Mouse (Mus musculus) cerebellum, adult 9-11 months (tissue): Measurements from ENCODE around the gene Arpc1a.
A peak's percentile ranks its signal among the peaks of the same experiment; 100 is the strongest.
"Not testable (repeated sequence)": the region's sequence is repeated elsewhere in the genome, so short reads cannot be mapped to it uniquely, and the experiment has no call there.

Experiments
- DNase-seq: peaks from one replicate; pipeline ENCODE4 v3.0.0; 2022

Gene Arpc1a

DNA sequence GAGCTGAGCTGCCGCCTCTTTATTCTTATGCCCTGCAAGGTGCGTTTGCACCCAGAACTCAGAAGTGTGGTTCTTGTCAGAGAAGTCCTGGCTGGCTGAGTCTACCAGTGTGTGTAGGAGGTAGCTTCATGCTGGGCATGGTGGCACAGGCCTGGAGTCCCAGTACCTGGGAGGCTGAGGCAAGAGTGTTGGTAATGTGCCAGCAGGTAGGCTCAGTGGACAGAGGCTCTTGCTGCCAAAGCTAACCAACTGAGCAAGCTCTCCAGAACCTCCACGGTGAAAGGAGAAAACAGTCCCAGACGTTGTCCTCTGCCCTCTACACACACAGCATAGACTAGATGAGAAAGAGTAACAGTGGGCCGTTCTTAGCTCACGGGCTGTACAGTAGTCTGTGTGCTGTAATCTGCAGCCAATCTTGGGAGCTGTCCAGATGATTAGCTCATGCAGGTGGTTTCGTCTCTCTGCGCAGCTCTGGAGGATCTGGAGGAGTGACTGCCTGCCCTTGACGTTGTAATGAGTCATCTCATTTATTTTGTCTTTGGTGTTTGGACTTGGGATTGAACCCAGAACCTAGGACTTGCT, 22.2 kb downstream of the Arpc1a start:
- no peak for DNase-seq

DNA sequence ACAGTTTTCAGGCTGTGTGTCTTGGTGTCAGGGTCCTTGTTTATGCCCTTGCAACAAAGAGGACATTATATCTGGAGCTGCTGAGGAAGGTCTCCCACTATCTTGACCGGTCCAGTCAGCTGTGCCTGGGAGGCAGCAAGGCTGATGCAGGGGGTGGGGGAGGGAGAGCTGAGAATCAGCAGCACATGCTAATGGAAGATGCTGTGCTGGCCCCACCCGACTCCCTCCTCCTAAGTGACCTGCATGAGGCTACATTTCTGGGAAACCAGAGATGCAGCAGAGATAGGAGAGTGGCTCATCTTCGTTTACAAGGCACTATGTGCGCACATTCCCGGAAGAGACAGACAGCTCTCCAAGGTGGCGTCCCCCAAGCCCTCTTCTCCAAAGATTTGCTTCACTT, 26.8 kb downstream of the Arpc1a start:
- DNase-seq = no peak

DNA sequence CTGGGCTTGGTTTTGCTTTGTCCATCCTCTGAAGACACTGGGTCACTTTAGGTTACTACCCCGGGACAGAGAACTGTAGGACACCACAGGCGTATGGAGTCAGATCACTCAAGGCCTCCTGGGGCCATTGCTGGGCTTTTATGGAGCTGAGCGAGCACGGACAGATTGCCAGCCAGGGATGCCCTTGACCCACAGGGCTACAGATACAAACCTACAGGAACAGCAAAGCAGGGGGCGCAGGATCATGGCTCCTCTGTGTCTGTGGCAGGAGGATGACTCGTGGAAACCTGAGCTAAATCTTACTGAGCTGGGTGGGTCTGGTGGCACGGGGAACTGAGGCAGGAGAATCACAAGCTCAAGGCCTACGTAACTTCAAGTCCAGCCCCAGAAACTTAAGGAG, 28.9 kb downstream of the Arpc1a start:
- DNase-seq = no peak

DNA sequence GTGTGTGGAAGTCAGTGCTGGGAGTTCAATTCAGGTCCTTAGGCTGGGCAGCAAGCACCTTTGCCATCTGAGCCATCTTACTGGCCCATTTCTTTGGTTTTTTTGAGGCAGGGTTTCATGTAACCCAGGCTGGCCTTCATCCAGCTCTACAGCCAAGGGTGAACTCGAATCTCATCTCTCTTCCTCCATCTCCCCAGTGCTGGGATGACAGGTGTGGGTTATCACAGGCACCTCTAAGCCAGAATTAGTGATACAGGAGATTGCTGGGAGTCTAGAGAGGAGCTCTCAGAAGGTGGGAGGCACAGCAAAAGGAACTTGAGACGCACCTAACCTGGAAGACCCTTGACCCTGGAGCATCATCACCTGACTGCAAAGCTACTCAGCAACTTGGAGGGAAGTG, 29.8 kb downstream of the Arpc1a start:
- DNase-seq = no peak

DNA sequence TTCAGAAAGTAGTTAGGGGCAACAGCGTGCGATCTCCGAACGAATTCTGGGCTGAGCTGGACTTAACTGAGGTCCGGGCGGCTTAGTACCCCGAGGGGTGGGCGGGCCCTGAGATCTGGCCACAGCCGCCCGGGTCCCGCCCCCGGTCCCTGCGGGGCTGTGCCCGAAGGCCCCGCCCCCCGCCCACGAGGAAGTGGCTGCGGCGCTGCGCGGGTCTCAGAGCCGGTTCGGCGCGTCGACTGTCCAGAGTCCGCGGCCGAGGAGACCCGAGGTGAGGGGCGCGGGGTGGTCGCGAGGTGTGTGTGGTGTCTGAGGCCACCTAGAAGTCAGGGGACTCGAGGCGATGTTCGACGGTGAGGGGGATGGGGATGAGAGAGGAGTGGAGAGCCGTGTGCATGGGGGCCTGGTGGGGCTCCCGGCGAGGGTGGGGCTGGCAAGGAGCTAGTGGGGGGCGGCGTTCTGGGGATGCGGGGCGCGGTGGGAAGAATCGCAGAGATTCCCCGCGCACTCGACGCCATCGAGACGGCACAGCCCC, 30.5 kb downstream of the Arpc1a start, which contains the start of gene Arpc1b:
Gene Arpc1b, plus strand, starts transcription at position 145 of the 535 bp plus-strand sequence.
- DNase-seq = no peak

DNA sequence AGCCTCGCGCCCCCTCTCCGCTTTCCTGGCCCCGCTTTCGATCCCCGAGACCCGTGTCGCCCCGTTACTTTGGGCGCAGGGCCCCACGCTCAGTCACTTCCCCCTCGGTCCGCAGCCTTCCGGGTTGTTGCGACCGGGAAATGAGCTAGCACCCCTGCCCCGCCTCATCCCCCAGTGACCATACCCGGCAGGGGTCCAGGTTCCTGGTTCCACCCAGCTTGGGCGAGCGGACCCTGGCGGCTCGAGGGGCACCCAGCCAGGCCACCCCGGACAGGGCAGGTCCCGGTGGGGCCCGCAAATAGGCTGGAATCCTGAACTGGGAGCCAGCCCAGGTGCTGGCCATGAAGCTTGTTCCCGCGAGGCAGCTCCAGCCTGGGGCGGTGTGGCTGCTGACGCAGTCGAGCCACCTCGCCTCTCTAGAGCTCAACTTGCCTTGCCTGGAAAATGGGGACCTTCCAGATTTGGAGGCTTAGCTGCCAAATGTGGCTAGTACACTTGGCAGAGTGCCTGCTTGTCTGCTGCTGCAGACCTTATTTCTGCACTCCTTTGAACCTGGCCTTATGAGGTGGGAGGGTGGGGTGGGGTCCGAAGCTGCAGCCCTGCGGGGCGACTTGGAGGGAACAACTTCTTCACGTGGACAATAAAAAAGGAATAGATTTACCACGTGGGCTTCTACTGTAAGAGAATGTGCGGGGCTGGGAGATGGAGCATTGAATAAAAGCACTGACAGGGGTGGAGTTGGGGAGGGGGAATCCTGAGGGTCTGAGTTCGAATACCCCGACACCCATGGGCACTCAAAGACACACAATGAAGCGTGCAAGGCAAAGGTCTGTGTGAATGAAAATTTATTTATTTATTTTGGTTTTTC, 31.2 kb downstream of the Arpc1a start:
- no peak for DNase-seq

DNA sequence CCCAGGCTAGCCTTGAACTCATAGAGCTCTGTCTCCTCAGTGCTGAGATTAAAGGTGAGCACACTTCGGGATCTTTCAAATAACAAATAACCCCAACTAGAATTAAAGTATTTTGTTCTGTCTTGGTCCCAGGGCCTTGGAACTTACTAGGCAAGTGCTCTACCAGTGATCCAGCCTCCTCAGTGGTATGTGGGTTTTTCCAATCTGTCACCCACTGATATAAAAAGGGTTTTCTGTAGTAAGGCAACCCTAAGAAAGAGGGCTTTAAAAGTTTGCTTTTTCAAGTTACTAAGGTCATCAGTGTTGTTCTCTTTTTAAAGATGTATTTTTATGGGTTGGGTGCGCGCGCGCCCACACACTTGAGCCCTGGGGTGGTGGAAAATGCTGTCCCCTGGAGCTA, 32.1 kb downstream of the Arpc1a start:
- DNase-seq = no peak

DNA sequence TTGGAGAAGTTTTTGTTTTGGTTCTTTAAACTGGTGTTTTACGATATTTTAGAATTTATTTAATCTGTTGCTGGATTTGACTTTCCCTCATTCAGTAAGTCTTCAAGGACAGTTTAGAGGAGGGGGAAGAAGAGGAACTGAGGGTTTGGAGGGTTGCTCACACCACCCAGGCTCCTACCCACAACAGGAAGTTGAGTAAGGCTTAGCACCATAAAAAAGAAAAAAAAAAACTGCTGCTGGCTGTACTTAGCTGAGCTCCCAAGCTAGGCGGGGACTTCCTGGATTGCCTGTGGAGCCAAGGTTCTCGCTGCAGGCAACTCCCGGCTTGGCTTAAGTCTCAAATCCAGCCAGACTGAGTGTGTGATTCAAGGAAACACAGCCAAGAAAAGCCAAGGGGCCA, 32.7 kb downstream of the Arpc1a start:
- no peak for DNase-seq

DNA sequence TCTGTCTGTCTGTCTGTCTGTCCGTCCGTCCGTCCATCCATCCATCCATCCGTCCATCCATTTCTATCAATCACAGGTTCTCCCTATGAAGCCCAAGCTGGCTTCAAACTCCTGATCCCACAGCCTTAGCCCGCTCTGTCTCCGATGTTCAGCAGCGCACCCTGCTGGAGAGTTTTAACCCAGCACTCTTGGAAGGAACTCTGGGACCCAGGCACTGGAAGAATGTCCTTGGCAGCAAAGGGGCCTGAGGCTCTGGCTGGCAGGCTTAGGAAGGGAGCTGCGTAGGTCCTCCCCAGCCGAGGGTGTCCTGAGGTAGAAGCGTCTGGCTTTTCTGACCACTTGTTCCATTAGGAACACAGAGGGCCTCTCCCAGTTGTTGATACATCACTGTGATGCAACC, 33.3 kb downstream of the Arpc1a start:
- DNase-seq = no peak

DNA sequence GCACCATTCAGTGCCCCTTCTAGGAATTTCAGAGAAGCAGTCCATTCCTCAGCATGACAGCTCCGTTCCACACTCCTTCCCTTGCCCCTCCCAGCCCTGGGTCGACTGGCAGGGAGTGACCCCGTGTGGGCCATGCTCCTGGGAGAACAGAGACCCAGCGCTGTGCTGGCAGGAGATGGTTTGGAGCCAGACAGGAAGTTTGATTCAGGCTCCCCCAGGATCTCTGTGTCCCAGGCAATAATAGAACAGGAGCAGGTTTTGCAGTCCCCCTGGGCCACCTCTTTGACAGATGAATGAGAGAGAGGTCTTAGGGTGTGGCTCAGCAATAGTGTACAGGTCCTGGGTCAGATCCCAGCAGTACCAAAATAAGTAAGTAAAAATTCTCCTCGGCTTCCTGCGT, 34.4 kb downstream of the Arpc1a start:
- DNase-seq = no peak

DNA sequence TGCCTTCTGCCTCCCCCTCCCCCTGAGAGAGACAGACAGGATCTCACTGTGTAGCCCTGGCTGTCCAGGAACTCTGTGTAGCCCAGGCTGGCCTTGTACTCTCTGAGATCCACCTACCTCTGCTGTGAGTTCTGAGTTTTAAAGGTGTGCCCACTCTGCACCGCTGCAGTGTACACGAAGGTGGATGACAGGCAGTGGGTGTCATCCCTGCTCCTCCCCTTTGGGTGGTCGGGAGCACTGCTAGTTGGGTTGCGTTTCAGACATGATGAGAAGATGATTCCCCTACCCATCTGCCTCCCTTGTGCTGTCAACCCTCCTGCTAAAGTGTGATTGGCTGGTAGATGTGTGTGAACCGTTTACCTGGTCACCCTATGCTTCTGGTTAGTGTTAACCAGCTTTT, 34.8 kb downstream of the Arpc1a start:
- no peak for DNase-seq

DNA sequence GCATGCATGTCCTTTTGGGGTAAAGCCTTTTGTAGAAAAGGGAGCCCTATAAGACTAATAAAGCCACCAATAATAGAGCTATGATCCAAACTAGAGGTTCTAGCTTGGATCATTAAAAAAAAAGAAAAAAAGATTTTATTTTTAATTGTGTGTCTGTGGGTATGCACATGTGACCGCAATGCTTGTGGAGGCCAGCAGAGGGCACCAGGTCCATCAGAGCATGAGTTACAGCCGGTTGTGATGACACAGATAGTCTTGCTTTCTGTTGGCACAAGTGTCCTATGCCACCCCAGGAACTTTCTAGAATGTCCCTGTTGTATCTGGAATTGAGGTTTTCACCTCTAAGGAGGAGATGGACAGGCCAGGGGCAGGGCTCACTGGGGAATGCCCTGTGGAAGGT, 35.8 kb downstream of the Arpc1a start:
- DNase-seq = no peak

DNA sequence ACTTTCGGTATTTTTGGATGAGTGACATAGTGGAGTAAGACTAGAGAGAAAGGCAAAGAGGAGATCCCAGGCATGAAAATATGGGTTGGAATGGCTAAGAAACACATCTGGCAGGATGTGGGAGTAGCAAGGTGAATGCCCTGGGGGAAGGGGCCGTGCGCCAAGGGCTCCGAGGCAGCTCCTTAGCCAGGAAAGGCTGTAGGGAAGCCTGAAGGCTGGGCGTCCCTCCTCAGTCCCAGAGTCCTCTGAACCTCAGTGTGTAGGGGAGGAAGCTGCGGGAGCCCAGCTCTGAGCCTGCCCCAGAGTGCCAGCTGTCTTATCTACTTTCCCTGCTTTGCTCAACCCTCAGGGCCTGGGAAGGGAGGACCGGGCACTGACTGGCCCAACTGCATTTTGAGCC, 37.3 kb downstream of the Arpc1a start:
- no peak for DNase-seq

DNA sequence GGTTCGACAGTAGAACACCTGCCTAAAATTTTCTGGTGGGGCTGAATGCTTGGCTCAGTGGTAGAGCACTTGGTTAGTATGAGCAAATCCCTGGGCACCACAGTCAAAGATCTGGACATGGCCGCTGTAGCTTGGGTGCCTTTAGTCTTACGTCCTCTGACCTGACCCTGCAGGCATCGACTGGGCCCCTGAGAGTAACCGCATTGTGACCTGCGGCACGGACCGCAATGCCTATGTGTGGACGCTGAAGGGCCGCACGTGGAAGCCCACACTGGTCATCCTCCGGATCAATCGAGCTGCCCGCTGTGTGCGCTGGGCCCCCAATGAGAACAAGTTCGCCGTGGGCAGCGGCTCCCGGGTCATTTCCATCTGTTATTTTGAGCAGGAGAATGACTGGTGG, 39.8 kb downstream of the Arpc1a start:
- DNase-seq = no peak

DNA sequence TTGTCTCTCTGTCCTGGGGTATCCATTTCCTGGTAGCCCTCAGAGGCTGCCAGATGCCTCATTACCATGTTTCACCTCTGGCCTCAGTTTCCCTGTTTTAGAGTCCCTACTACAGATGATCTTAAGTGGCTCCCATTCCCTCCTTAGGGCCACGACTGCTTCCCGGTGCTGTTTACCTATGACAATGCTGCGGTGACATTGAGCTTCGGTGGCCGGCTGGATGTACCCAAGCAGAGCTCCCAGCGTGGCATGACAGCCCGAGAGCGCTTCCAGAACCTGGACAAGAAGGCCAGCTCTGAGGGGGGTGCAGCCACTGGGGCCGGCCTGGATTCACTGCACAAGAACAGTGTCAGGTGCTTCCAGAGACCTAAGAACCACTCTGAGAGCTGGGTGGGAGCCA, 43.0 kb downstream of the Arpc1a start:
- no peak for DNase-seq

DNA sequence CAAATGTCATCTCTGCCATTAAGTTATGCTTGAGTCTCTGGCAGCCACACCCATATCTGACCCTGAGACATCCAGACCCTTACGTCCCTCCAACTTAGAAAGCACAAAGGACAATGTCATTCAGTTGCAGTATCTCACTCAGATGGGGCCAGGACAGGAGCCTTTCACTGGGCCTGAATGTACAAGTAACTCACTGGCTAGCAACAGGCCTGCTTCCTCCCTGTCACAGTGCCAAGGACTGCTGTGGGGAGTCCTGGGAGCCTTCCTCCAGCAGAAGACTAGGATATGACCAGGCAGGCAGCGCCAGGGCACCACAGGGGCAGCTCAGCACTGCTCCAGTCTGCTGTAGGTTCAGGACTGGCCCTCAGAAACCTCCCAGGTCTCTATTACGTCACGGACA, 45.5 kb downstream of the Arpc1a start:
- no peak for DNase-seq

DNA sequence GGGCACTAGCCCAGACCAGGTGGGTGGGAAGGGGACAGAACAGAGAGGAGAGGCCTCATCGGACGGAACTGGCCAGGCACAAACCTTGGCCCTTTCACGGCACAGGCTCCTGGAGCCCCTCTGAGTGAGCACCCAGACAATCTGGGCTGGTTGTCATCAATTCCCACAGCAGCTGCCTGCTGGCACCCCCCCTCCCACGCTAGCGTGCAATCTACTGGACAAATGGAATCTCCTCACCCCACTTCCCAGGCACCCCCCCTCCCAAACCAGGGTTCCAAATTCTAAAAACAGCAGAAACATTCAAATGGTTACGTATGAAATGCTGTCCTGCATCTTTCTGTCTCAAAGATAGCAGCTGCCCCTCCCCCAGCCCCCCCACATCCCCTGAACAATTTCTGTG, 46.1 kb downstream of the Arpc1a start:
- DNase-seq = not testable (repeated sequence)

DNA sequence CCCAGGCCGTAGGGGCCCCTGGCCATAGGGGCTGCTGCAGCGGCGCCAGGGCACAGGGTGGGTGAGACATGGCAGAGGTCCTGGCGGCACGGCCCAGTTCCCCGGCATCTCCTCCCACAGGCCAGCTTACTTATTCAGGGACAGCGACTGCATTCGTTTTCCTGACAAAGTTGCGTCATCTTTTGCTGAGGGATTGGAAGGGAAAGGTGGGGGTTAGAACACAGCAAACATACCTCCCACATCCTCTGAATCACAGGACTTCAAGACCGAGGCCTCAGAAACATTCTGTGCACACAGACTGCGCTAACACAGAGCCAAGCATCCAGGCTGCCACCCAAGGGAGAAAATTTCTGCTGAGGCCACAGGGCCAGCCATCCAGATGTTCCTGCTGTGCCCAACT, 46.6 kb downstream of the Arpc1a start:
- no peak for DNase-seq

DNA sequence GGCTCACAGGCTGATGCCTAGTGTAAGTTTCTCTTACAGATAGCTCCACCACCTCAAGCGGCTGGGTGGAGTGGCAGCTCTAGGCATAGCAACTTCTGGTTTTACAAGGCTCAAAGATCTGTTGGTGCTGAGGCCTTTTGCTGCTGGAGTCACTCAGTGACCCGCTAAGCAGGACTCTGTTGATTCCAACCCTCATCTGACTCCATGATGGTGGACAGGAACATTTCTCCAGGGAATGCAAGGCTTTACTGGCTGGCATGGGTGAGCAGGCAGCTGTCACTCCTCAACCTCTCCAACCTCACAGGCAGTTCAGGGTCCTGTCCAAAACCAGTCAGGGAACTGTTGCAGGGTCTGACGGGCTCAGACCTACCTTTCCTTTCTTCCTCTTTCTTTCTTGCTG, 47.4 kb downstream of the Arpc1a start:
- DNase-seq = no peak

DNA sequence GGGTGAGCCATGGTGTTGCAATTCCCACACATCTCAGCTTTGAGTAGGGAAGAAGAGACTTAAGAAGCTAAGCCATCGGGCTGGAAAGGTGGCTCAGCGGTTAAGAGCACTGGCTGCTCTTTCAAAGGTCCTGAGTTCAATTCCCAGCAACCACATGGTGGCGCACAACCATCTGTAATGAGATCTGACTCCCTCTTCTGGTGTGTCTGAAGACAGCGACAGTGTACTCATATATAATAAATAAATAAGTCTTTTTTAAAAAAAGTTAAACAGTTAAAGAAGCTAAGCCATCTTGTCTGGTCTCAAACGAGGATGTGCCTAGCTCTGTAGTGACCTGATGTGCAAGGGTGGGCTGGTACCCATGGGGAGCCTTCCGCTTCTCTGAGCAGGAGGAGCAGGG, 49.6 kb downstream of the Arpc1a start:
- not testable (repeated sequence) for DNase-seq

DNA sequence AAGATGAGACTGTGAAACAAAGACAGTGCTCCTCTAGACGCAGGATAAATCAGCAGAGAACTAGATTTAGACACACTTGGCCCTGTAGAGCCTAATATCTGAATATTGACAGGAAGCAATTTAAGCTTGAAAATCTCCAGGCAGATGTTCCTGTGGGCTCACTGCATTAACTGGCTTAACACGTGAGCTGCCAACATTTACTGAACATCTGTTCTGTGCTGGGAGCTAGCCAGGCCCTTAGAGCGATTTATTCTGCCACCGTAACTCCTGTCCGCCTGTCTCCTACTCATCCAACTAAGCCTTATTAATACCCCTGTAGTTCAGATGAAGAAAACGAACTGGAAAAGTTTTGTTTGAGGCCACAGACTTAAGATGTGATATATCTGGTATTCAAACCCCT, 55.2 kb downstream of the Arpc1a start:
- DNase-seq = peak; percentile 43

DNA sequence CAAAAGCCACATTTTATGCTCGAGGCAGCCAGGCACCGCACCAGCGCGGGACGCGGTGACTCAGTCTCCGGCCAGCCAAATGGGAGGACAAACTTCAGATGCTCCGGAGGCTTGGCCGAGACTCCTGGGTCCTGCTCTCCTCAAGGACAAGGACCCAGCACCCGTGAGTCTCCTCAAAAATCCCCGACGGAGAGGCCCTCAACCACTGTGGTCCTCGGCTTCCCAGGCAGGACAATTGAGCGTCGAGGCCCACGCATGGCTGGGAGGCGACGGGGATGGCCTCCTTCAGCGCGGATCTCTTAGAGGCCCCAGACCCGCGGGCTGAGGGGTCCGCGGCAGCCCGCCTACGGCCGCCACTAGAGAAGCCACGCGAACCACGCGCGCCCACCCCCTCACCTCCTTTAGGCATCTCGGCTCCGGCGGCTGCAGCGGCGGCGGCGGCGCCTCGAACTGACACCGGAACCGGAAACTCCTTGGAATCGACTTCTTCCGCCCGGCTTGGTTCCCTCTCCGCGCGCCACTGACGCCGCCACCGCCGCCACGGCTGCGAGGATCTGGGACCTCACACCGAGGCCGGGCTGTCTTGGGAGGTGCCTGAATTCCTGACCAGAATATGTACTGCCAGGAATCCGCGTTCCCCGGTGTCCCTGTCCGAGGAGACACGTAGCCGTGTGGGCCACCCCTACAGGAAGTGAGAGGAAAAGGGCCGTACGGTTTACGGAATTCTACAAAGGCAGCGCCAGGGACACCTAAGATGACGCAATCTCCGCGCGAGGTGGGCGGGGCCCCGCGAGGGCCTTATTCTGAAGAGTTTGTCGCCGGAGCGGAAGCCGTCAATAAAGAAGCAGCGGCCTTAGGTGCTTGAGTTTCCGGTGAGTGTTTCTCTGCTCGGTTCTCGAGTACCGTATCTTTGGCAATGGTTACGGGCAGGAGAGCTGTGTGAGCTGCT, 56.2 kb downstream of the Arpc1a start, which contains the start of the genes Pdap1 and Bud31:
Gene Pdap1, minus strand, starts transcription at position 668 of the 949 bp plus-strand sequence.
Gene Bud31, plus strand, starts transcription at position 792 of the 949 bp plus-strand sequence.
- peak; percentile 94 for DNase-seq

DNA sequence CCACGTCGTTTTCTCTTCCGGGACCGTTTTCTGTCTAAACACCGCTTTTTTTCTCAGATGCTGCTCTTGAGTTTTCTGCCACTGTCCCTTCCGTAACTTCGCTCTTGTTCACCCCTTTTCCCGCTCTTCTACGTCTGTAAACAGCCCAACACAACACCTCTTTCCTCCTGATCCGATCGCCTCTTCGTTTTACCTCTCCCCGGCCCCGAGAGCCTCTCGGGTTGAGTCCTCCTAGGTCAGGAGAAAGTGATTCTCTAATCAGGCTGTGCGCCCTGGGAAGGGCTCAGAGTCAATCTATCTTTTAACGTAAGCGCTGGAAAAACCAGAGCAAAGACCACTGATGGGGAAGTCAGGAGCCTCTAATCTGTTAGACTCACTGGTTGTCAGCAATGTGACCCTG, 57.0 kb downstream of the Arpc1a start:
- peak; percentile 34 for DNase-seq
